Mouse (Mus musculus) small intestine, adult 2 months (tissue): ENCODE data around the gene Fis1.

Experiments
- CTCF ChIP-seq: fragments of 200-500 bp; IDR thresholded peaks from 2 replicates; pipeline ENCODE4 v1.5.1; 2012; ENCODE audit warnings: low read depth, mild to moderate bottlenecking, control low read depth, inconsistent platforms, low read length, moderate library complexity, mixed read lengths; ENCODE audit not compliant: insufficient replicate concordance, insufficient read length; ENCODE audit errors: extremely low read depth
- POLR2A ChIP-seq: fragments of 200-500 bp; IDR thresholded peaks from 2 replicates; pipeline ENCODE4 v1.6.1; 2012; ENCODE audit warnings: low read depth, mild to moderate bottlenecking, control low read depth, inconsistent platforms, low read length, moderate library complexity

GRCm38 (mm10) chr5:136988420-136988819 lies 35.3 kb downstream of the Fis1 start:
- TF ChIP-seq CTCF (no peak), POLR2A (no peak)
